Mouse (Mus musculus): Measurements from ENCODE around the gene Fbxw17. TPM values are rescaled to one million over a fixed set of nuclear protein-coding genes. Genes with fewer than 3 reads are reported as not detected.
"Not testable (repeated sequence)": the region's sequence is repeated elsewhere in the genome, so short reads cannot be mapped to it uniquely, and the experiment has no call there.

Fbxw17 gene
- total RNA-seq (2014; fragmentation: Nextera tagmentation) (15.8 and 19.5 TPM in 2 replicates), total RNA-seq (2017) (12.1 and 16.2 TPM in 2 replicates)

GRCm38 (mm10) chr13:50417389-50418183 is at the start of gene Fbxw17:
Gene Fbxw17, plus strand, starts transcription at chr13:50417864.
- ATAC-seq (replicated peaks; ENCODE audit: poor library complexity, severe bottlenecking), result peak; percentile 98

- ATAC-seq (replicated peaks; ENCODE audit: poor library complexity, severe bottlenecking), result not testable (repeated sequence)
Observed at GRCm38 (mm10) chr13:50372934-50373705, 44.5 kb upstream of the Fbxw17 start.

- ATAC-seq (replicated peaks; ENCODE audit: poor library complexity, severe bottlenecking), result not testable (repeated sequence)
Observed at GRCm38 (mm10) chr13:50389146-50389545, 28.5 kb upstream of the Fbxw17 start.

- no peak for ATAC-seq (replicated peaks; ENCODE audit: poor library complexity, severe bottlenecking)
Observed at GRCm38 (mm10) chr13:50418421-50418820, 757 bp downstream of the Fbxw17 start.

GRCm38 (mm10) chr13:50423625-50424209 is 6.1 kb downstream of the Fbxw17 start:
- ATAC-seq (replicated peaks; ENCODE audit: poor library complexity, severe bottlenecking), result no peak

GRCm38 (mm10) chr13:50424517-50424916 is 6.9 kb downstream of the Fbxw17 start:
- ATAC-seq (replicated peaks; ENCODE audit: poor library complexity, severe bottlenecking), result no peak

GRCm38 (mm10) chr13:50426686-50427085 is 9.0 kb downstream of the Fbxw17 start:
- ATAC-seq (replicated peaks; ENCODE audit: poor library complexity, severe bottlenecking), result no peak

GRCm38 (mm10) chr13:50443812-50444211 is 26.1 kb downstream of the Fbxw17 start, which contains the start of gene Gm47429:
Gene Gm47429, minus strand, starts transcription at chr13:50443912.
- ATAC-seq (replicated peaks; ENCODE audit: poor library complexity, severe bottlenecking), result no peak

- ATAC-seq (replicated peaks; ENCODE audit: poor library complexity, severe bottlenecking), result no peak
Observed at GRCm38 (mm10) chr13:50445261-50445660, 27.6 kb downstream of the Fbxw17 start.

GRCm38 (mm10) chr13:50452266-50452665 is 34.6 kb downstream of the Fbxw17 start:
- ATAC-seq (replicated peaks; ENCODE audit: poor library complexity, severe bottlenecking), result not testable (repeated sequence)

- no peak for ATAC-seq (replicated peaks; ENCODE audit: poor library complexity, severe bottlenecking)
Observed at GRCm38 (mm10) chr13:50453426-50453825, 35.8 kb downstream of the Fbxw17 start.

- not testable (repeated sequence) for ATAC-seq (replicated peaks; ENCODE audit: poor library complexity, severe bottlenecking)
Observed at GRCm38 (mm10) chr13:50460433-50460832, 42.8 kb downstream of the Fbxw17 start.

GRCm38 (mm10) chr13:50464621-50465562 is 47.2 kb downstream of the Fbxw17 start:
- no peak for ATAC-seq (replicated peaks; ENCODE audit: poor library complexity, severe bottlenecking)

GRCm38 (mm10) chr13:50467007-50467406 is 49.3 kb downstream of the Fbxw17 start, which contains the start of gene Nutm2:
Gene Nutm2, plus strand, starts transcription at chr13:50467307.
- ATAC-seq (replicated peaks; ENCODE audit: poor library complexity, severe bottlenecking), result no peak

Other genes starting within 250 kb of the Fbxw17 start
- not detected in 2 replicates for gene Gm906, start 167.6 kb upstream of the Fbxw17 start, total RNA-seq (2014; fragmentation: Nextera tagmentation)
- not detected in 2 replicates for gene Gm906, start 167.6 kb upstream of the Fbxw17 start, total RNA-seq (2017)
- gene Gm47429, start 26.0 kb downstream of the Fbxw17 start, total RNA-seq (2014; fragmentation: Nextera tagmentation), result not detected in 2 replicates
- not detected in 2 replicates for gene Gm47429, start 26.0 kb downstream of the Fbxw17 start, total RNA-seq (2017)
- not detected in 2 replicates for gene Nutm2, start 49.4 kb downstream of the Fbxw17 start, total RNA-seq (2014; fragmentation: Nextera tagmentation)
- gene Nutm2, start 49.4 kb downstream of the Fbxw17 start, total RNA-seq (2017), result not detected in 2 replicates
- gene Gm904, start 225.4 kb downstream of the Fbxw17 start, total RNA-seq (2014; fragmentation: Nextera tagmentation), result not detected in 2 replicates
- not detected in 2 replicates for gene Gm904, start 225.4 kb downstream of the Fbxw17 start, total RNA-seq (2017)

Data from granulocyte monocyte progenitor cell, adult 5-6 weeks (primary cell).